Mouse (Mus musculus) embryonic facial prominence, embryonic 13.5 days (tissue): ENCODE measurements around the gene Lpp. TPM values are rescaled to one million over a fixed set of nuclear protein-coding genes. Genes with fewer than 3 reads are reported as not detected.
A peak's percentile ranks its signal among the peaks of the same experiment; 100 is the strongest.

Experiments
- ATAC-seq: fragments of 200-750 bp; cut with Nextera tagmentation; 2 replicates; pipeline ENCODE4 v1.8.0; 2017; ENCODE audit warnings: low read depth; ENCODE audit not compliant: insufficient number of reproducible peaks, insufficient read depth, low FRiP score, low TSS enrichment
- H3K27ac ChIP-seq: fragments of 300-500 bp; sonication (generic); 2 replicates; pipeline ENCODE4 v1.5.1; 2015; ENCODE audit warnings: moderate library complexity, mild to moderate bottlenecking, inconsistent platforms
- H3K27me3 ChIP-seq: fragments of 300-500 bp; sonication (generic); 2 replicates; pipeline ENCODE4 v1.6.1; 2015; ENCODE audit warnings: mild to moderate bottlenecking, inconsistent platforms
- H3K36me3 ChIP-seq: fragments of 300-500 bp; sonication (generic); 2 replicates; pipeline ENCODE4 v1.6.1; 2015; ENCODE audit warnings: mild to moderate bottlenecking, inconsistent platforms
- H3K4me1 ChIP-seq: fragments of 300-500 bp; sonication (generic); 2 replicates; pipeline ENCODE4 v1.6.1; 2015; ENCODE audit warnings: inconsistent platforms
- H3K4me2 ChIP-seq: fragments of 300-500 bp; sonication (generic); 2 replicates; pipeline ENCODE4 v1.6.1; 2015; ENCODE audit warnings: moderate library complexity, mild to moderate bottlenecking, inconsistent platforms
- H3K4me3 ChIP-seq: fragments of 300-500 bp; sonication (generic); 2 replicates; pipeline ENCODE4 v1.5.1; 2015; ENCODE audit warnings: mild to moderate bottlenecking, inconsistent platforms
- H3K9ac ChIP-seq: fragments of 300-500 bp; sonication (generic); 2 replicates; pipeline ENCODE4 v1.6.1; 2015; ENCODE audit warnings: mild to moderate bottlenecking, inconsistent platforms
- H3K9me3 ChIP-seq: fragments of 300-500 bp; sonication (generic); 2 replicates; pipeline ENCODE4 v1.6.1; 2016; ENCODE audit warnings: inconsistent platforms
- WGBS: fragments of 180-500 bp; shearing (Covaris S2); methylation state at CpG from one replicate; pipeline ENCODE4 v1.1.7; 2015; ENCODE audit warnings: mixed read lengths; 5-methylcytosine and 5-hydroxymethylcytosine counted together
- polyA plus RNA-seq: library from polyadenylated mRNA; unstranded; fragments of >200 nt; fragmentation: Nextera tagmentation; extraction: Ambion mirVana; gene quantifications from 2 replicates; pipeline ENCODE4 v1.2.1, GENCODE M21; 2015

The Lpp gene
- polyA plus RNA-seq, 1 experiment from 2014 or later = 49.3 TPM

GRCm38 (mm10) chr16:24607896-24608457 is 214.7 kb downstream of the Lpp start:
- Histone ChIP-seq H3K27ac (no peak overlapping the region), H3K4me2 (no peak overlapping the region), H3K4me1 (peaks cover 13% of the 10 kb centered on the region), H3K36me3 (0 out of 2 replicates have a peak, but pooled peaks cover 9% of the 10 kb centered on the region), H3K4me3 (no peak overlapping the region), H3K9me3 (no peaks in the 10 kb centered on the region), H3K27me3 (no peaks in the 10 kb centered on the region), H3K9ac (no peak overlapping the region)
- ATAC-seq = no peak
- WGBS = 82% methylated on average over 8 of the region's 8 CpGs

GRCm38 (mm10) chr16:24619458-24619857 is 226.2 kb downstream of the Lpp start:
- H3K4me1 ChIP-seq = peaks cover 25% of the 10 kb centered on the region
- no peak for ATAC-seq
- H3K27ac ChIP-seq = peak overlapping the region; percentile 34; the same call in 1 of the 2 replicates
- H3K4me3 ChIP-seq = no peak overlapping the region
- no peak overlapping the region for H3K4me2 ChIP-seq
- no peaks in the 10 kb centered on the region for H3K9me3 ChIP-seq
- no peak overlapping the region for H3K9ac ChIP-seq
- no peaks in the 10 kb centered on the region for H3K36me3 ChIP-seq
- 30% methylated on average over 6 of the region's 6 CpGs for WGBS
- no peaks in the 10 kb centered on the region for H3K27me3 ChIP-seq

GRCm38 (mm10) chr16:24620021-24620420 is 226.7 kb downstream of the Lpp start:
- Histone ChIP-seq H3K4me1 (peaks cover 31% of the 10 kb centered on the region), H3K27me3 (no peaks in the 10 kb centered on the region), H3K9ac (no peak overlapping the region), H3K4me2 (no peak overlapping the region), H3K36me3 (no peaks in the 10 kb centered on the region), H3K27ac (peak overlapping the region; percentile 34; the same call in 1 of the 2 replicates), H3K9me3 (no peaks in the 10 kb centered on the region), H3K4me3 (no peak overlapping the region)
- WGBS = 83% methylated on average over 3 of the region's 3 CpGs
- no peak for ATAC-seq

- no peaks in the 10 kb centered on the region for H3K27me3 ChIP-seq
- no peak overlapping the region for H3K4me3 ChIP-seq
- no peak overlapping the region for H3K27ac ChIP-seq
- H3K9me3 ChIP-seq = no peaks in the 10 kb centered on the region
- WGBS = 69% methylated on average over 3 of the region's 3 CpGs
- peaks cover 31% of the 10 kb centered on the region for H3K4me1 ChIP-seq
- ATAC-seq = no peak
- no peak overlapping the region for H3K4me2 ChIP-seq
- no peak overlapping the region for H3K9ac ChIP-seq
- no peaks in the 10 kb centered on the region for H3K36me3 ChIP-seq
These were observed 229.2 kb downstream of the Lpp start for GRCm38 (mm10) chr16:24622226-24623194.

GRCm38 (mm10) chr16:24624335-24624734 is 231.0 kb downstream of the Lpp start:
- no peak overlapping the region for H3K4me3 ChIP-seq
- H3K9ac ChIP-seq = no peak overlapping the region
- H3K4me1 ChIP-seq = peaks cover 32% of the 10 kb centered on the region
- H3K27ac ChIP-seq = peak overlapping the region; percentile 62; the same call in 1 of the 2 replicates
- H3K36me3 ChIP-seq = no peaks in the 10 kb centered on the region
- 0 out of 2 replicates have a peak overlapping the region, but pooled peaks have one; percentile 16 for H3K4me2 ChIP-seq
- ATAC-seq = no peak
- H3K9me3 ChIP-seq = no peaks in the 10 kb centered on the region
- 32% methylated on average over 5 of the region's 5 CpGs for WGBS
- no peaks in the 10 kb centered on the region for H3K27me3 ChIP-seq

GRCm38 (mm10) chr16:24625576-24625975 is 232.3 kb downstream of the Lpp start:
- no peak for ATAC-seq
- no peaks in the 10 kb centered on the region for H3K9me3 ChIP-seq
- 82% methylated on average over 5 of the region's 5 CpGs for WGBS

GRCm38 (mm10) chr16:24628779-24629178 is 235.5 kb downstream of the Lpp start:
- WGBS = 85% methylated on average over 1 of the region's 1 CpGs
- H3K9ac ChIP-seq = no peak overlapping the region
- no peak for ATAC-seq
- peaks cover 26% of the 10 kb centered on the region for H3K4me1 ChIP-seq
- H3K27me3 ChIP-seq = no peaks in the 10 kb centered on the region
- no peaks in the 10 kb centered on the region for H3K36me3 ChIP-seq
- H3K4me2 ChIP-seq = no peak overlapping the region
- no peak overlapping the region for H3K4me3 ChIP-seq
- no peak overlapping the region for H3K27ac ChIP-seq
- no peaks in the 10 kb centered on the region for H3K9me3 ChIP-seq

More at GRCm38 (mm10) chr16:24625576-24625975, 232.3 kb downstream of the Lpp start:
- H3K4me1 ChIP-seq = peaks cover 28% of the 10 kb centered on the region
- no peak overlapping the region for H3K27ac ChIP-seq
- no peak overlapping the region for H3K4me3 ChIP-seq
- H3K36me3 ChIP-seq = no peaks in the 10 kb centered on the region
- H3K9ac ChIP-seq = no peak overlapping the region
- H3K4me2 ChIP-seq = no peak overlapping the region
- no peaks in the 10 kb centered on the region for H3K27me3 ChIP-seq

- Histone ChIP-seq H3K4me1 (peaks cover 21% of the 10 kb centered on the region), H3K36me3 (no peaks in the 10 kb centered on the region), H3K9me3 (no peaks in the 10 kb centered on the region), H3K27ac (no peak overlapping the region), H3K9ac (no peak overlapping the region), H3K27me3 (no peaks in the 10 kb centered on the region), H3K4me2 (no peak overlapping the region), H3K4me3 (no peak overlapping the region)
- no peak for ATAC-seq
- WGBS = 79% methylated on average over 12 of the region's 12 CpGs
These were observed 236.2 kb downstream of the Lpp start for GRCm38 (mm10) chr16:24629218-24630172.

- no peak overlapping the region for H3K4me3 ChIP-seq
- no peak overlapping the region for H3K4me2 ChIP-seq
- H3K27me3 ChIP-seq = no peaks in the 10 kb centered on the region
- H3K4me1 ChIP-seq = peaks cover 15% of the 10 kb centered on the region
- H3K27ac ChIP-seq = no peak overlapping the region
- H3K9ac ChIP-seq = no peak overlapping the region
- H3K36me3 ChIP-seq = peaks cover 5% of the 10 kb centered on the region; the same call in 1 of the 2 replicates
- no peaks in the 10 kb centered on the region for H3K9me3 ChIP-seq
- no peak for ATAC-seq
- WGBS = 92% methylated on average over 7 of the region's 7 CpGs
These were observed 242.1 kb downstream of the Lpp start for GRCm38 (mm10) chr16:24635381-24635919.

GRCm38 (mm10) chr16:24636894-24637293 is 243.6 kb downstream of the Lpp start:
- H3K27ac ChIP-seq = no peak overlapping the region
- no peak for ATAC-seq
- no peak overlapping the region for H3K4me3 ChIP-seq
- 92% methylated on average over 2 of the region's 2 CpGs for WGBS
- H3K36me3 ChIP-seq = peaks cover 5% of the 10 kb centered on the region; the same call in 1 of the 2 replicates
- H3K4me1 ChIP-seq = peaks cover 10% of the 10 kb centered on the region; the same call in 1 of the 2 replicates
- no peak overlapping the region for H3K9ac ChIP-seq
- no peaks in the 10 kb centered on the region for H3K9me3 ChIP-seq
- no peak overlapping the region for H3K4me2 ChIP-seq
- no peaks in the 10 kb centered on the region for H3K27me3 ChIP-seq
